Mouse (Mus musculus) spleen, adult 2 months (tissue): Measurements from ENCODE around the gene Aldh16a1. TPM values are rescaled to one million over a fixed set of nuclear protein-coding genes. Genes with fewer than 3 reads are reported as not detected.
"Not testable (repeated sequence)": the region's sequence is repeated elsewhere in the genome, so short reads cannot be mapped to it uniquely, and the experiment has no call there.

ENCODE experiments used
- DNase-seq, 2 experiments: peaks; one replicate each; pipeline versions ENCODE4 v3.0.0 to v3.0.0-alpha.2; 2012 to 2021; ENCODE audit warnings: low spot score in 2 of 2, low read depth in 1 of 2
- H3K27ac ChIP-seq: fragments of 200-500 bp; 2 replicates; pipeline ENCODE4 v1.5.1; 2012; ENCODE audit warnings: low read length, inconsistent platforms; ENCODE audit not compliant: insufficient read depth
- H3K27me3 ChIP-seq: fragments of 200-500 bp; 2 replicates; pipeline ENCODE4 v1.6.1; 2012; ENCODE audit warnings: mild to moderate bottlenecking, moderate library complexity, low read length, inconsistent platforms; ENCODE audit not compliant: control insufficient read depth, insufficient read depth
- H3K36me3 ChIP-seq: fragments of 200-500 bp; 2 replicates; pipeline ENCODE4 v1.6.1; 2012; ENCODE audit warnings: mild to moderate bottlenecking, low read length, inconsistent platforms; ENCODE audit not compliant: control insufficient read depth, insufficient read depth
- H3K4me1 ChIP-seq: fragments of 200-500 bp; 2 replicates; pipeline ENCODE4 v1.6.1; 2011; ENCODE audit warnings: inconsistent platforms; ENCODE audit not compliant: control insufficient read depth, insufficient read depth, insufficient read length
- H3K4me3 ChIP-seq: fragments of 200-500 bp; 2 replicates; pipeline ENCODE4 v1.5.1; 2011; ENCODE audit warnings: mild to moderate bottlenecking, inconsistent platforms; ENCODE audit not compliant: insufficient read depth, insufficient read length; ENCODE audit errors: extremely low read depth
- CTCF ChIP-seq: fragments of 200-500 bp; IDR thresholded peaks from 2 replicates; pipeline ENCODE4 v1.5.1; 2011; ENCODE audit warnings: mild to moderate bottlenecking, inconsistent platforms; ENCODE audit not compliant: insufficient read depth, insufficient read length, insufficient replicate concordance; ENCODE audit errors: extremely low read depth
- POLR2A ChIP-seq: fragments of 200-500 bp; IDR thresholded peaks from 2 replicates; pipeline ENCODE4 v1.6.1; 2011; ENCODE audit warnings: low read depth, low read length, inconsistent platforms
- WGBS: fragments of 180-500 bp; shearing (Covaris S2); methylation state at CpG from one replicate; pipeline ENCODE4 v1.1.7; 2018; 5-methylcytosine and 5-hydroxymethylcytosine counted together
- polyA plus RNA-seq: library from polyadenylated mRNA; depleted of rRNA; stranded (reverse); fragments of >200 nt; gene quantifications from 2 replicates; pipeline ENCODE4 v1.2.3, GENCODE M21; 2012

The Aldh16a1 gene
- polyA plus RNA-seq, 1 experiment, result 93.0 TPM

DNA sequence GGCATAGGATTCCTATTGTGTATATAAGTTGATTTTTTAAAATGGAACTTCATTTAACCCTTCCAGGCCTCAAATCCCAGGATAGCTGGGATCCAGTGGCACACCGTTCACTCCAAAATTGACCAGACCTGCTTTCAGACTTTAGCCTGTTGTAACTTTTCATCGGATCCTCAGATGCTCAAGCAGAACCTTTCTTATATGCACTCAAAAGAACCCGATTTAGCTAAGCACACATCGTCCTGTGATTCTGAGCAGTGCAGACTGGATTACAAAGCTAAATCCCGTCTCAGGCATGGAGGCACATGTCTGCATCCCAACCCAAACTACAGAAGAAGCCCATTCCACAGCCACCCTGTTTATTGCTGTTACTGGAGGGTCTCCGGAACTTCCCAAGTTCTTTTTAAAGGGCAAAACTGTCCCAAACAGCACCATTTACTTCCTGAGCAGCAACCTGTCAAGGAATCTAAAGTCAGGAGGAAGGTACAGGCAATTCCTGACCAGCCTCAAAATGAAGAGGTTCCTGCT lies 26.6 kb downstream of the Aldh16a1 start:
- 3% methylated on average over 6 of the region's 6 CpGs for WGBS
- Histone ChIP-seq H3K36me3 (peaks cover 32% of the 10 kb centered on the region), H3K4me3 (peak overlapping the region; percentile 91), H3K27ac (peak overlapping the region; percentile 88), H3K4me1 (peaks cover 3% of the 10 kb centered on the region; the same call in 1 of the 2 replicates), H3K27me3 (no peaks in the 10 kb centered on the region)
- TF ChIP-seq CTCF, result no peak
- no peak for TF ChIP-seq POLR2A
- no peak for DNase-seq

DNA sequence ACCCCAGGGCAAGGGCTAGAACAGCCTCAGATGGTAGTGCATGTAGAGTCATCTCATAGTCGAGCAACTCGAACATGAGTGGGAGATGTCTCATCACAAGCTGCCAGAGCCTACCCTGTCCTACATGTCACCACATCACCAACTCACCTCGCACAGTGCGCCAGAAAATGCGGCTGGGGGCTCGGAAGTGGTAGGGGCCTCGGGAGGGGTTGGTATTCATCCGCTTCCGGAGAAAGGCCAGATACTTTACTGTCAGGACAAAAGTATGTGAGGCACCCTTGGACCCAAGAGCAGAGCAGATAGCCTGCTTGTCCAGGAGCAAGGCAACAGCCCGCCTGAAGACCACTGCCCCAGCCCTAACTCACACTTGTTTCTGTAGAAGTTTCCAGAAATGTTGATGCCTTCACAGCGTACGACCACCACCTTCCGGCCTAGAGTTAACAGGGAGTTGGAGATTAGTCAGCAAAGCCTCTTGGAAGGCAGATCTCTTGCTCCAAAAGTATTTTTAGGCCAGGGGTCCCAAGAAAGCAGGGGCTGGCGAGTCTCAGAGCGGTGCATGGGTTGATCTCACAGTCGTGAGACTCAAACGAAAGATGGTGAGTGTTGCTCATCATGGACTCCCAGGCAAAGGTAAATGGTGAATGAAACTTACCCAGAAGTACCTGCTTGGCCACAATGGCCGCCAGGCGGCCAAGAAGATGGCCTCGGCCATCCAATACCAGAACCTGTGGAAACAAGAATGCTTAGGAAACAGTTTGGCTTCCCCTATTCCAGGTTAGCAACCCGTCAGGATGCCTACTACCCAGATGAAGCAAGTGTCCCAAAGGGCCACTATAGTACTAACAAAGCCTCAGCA lies 27.3 kb downstream of the Aldh16a1 start:
- Histone ChIP-seq H3K4me1 (peaks cover 3% of the 10 kb centered on the region; the same call in 1 of the 2 replicates), H3K27ac (0 out of 2 replicates have a peak overlapping the region, but pooled peaks have one; percentile 14), H3K4me3 (peak overlapping the region; percentile 91), H3K36me3 (peaks cover 35% of the 10 kb centered on the region), H3K27me3 (no peaks in the 10 kb centered on the region)
- no peak for DNase-seq
- TF ChIP-seq POLR2A (no peak), CTCF (no peak)
- WGBS, result 45% methylated on average over 21 of the region's 21 CpGs

- H3K27ac ChIP-seq, result 0 out of 2 replicates have a peak overlapping the region, but pooled peaks have one; percentile 14
- WGBS, result 89% methylated on average over 17 of the region's 17 CpGs
- peaks cover 3% of the 10 kb centered on the region; the same call in 1 of the 2 replicates for H3K4me1 ChIP-seq
- DNase-seq, result no peak
- H3K36me3 ChIP-seq, result peaks cover 35% of the 10 kb centered on the region
- no peaks in the 10 kb centered on the region for H3K27me3 ChIP-seq
- H3K4me3 ChIP-seq, result no peak overlapping the region
- TF ChIP-seq POLR2A (no peak), CTCF (no peak)
Observed at GRCm38 (mm10) chr7:45126147-45126843, 28.1 kb downstream of the Aldh16a1 start.

- H3K27me3 ChIP-seq, H3K4me3 ChIP-seq, DNase-seq, H3K27ac ChIP-seq, H3K4me1 ChIP-seq: not testable (repeated sequence)
- 87% methylated on average over 5 of the region's 5 CpGs for WGBS
- H3K36me3 ChIP-seq, result peaks cover 35% of the 10 kb centered on the region
Observed at GRCm38 (mm10) chr7:45125649-45126048, 28.7 kb downstream of the Aldh16a1 start.

- 68% methylated on average over 7 of the region's 7 CpGs for WGBS
- Histone ChIP-seq H3K27ac (no peak overlapping the region), H3K4me3 (no peak overlapping the region), H3K36me3 (peaks cover 35% of the 10 kb centered on the region), H3K4me1 (peaks cover 12% of the 10 kb centered on the region; the same call in 1 of the 2 replicates), H3K27me3 (no peaks in the 10 kb centered on the region)
- TF ChIP-seq POLR2A (no peak), CTCF (no peak)
- no peak for DNase-seq
Observed at GRCm38 (mm10) chr7:45125144-45125600, 29.2 kb downstream of the Aldh16a1 start.

DNA sequence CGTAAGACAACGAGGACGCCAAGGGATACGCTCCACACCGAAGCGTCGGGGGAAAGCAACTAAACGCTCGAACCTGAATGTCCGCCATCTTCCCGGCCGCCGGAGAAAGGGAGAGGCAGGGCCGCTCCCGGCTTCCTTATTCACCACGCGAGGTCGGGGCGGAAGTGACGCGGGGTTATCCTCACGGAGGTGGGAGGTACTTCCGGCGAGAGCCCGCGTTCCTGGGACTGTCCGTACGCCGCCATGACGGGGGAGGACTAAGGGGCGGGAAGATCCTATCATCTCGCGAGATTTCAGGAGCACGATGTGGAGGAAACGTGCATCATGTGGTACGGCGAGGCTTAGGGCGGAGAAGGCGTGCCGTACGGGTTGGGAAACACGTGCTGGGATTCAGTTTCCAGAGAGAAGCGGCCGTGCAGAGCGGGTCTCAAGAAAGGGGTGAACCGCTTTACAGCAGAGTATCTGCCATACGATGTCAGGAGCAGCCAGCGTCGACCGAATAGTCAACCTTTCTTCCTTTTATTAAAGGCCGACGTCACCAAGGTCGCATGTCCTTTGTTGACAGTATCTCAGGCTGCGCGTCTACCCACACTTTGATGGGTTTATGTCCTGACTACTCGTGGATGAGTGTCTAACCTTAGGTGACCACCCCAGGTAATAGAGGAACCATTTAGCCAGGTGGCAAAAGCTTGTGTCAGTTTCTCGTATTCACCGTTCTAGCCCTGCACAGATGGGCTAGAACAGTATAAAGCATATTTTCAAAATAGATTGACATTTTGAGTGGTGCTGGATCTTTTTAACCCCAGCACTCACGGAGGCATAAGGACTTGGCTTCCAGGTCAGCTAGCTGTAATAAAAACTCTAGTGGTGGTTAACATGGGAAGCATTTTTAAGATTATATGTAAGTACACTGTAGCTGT lies 29.9 kb downstream of the Aldh16a1 start, which contains the start of gene Rps11:
TSS of gene Rps11 (minus strand) at position 216 of the 920 bp plus-strand sequence.
- 2% methylated on average over 59 of the region's 59 CpGs for WGBS
- Histone ChIP-seq H3K4me1 (peaks cover 19% of the 10 kb centered on the region; the same call in 1 of the 2 replicates), H3K27me3 (no peaks in the 10 kb centered on the region), H3K36me3 (peaks cover 35% of the 10 kb centered on the region), H3K4me3 (peak within 1 kb of the TSS; percentile 83), H3K27ac (peak within 1 kb of the TSS; percentile 96)
- peak; percentile 2 for TF ChIP-seq POLR2A
- TF ChIP-seq CTCF, result no peak
- DNase-seq, result peak; percentile 98 to 99
